Mouse (Mus musculus): Measurements from ENCODE around the gene Nlgn1. TPM values are rescaled to one million over a fixed set of nuclear protein-coding genes. Genes with fewer than 3 reads are reported as not detected.
A peak's percentile ranks its signal among the peaks of the same experiment; 100 is the strongest.

Nlgn1 gene
- total RNA-seq, 2 experiments from 2014 or later: 0.51 to 0.53 TPM

- no peak for DNase-seq (ENCODE audit: low spot score in 2 of 2)
These were observed 487.4 kb downstream of the Nlgn1 start for GRCm38 (mm10) chr3:25844686-25845462.

- no peak for DNase-seq (ENCODE audit: low spot score in 2 of 2)
These were observed 502.0 kb downstream of the Nlgn1 start for GRCm38 (mm10) chr3:25830237-25830636.

GRCm38 (mm10) chr3:25813368-25813767, 518.9 kb downstream of the Nlgn1 start:
- DNase-seq (ENCODE audit: low spot score in 2 of 2): no peak

DNA sequence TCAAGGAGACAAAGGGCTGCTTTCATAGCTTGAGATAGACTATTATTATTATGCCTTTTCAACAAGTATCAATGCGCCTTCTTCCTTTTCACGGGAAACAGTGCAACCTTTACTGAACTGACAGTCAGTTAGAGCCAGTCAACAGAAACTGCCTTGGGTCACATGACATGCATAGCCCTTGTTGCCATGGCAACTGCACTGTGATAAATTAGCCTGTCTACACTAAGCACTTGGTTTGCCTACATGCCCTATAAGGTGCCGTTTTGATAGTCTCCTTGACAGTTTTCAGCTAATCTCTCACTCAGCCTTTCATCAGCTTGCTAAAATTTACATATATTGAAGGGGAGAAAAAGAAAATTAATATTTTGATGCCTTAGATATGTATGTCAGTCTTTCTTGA, 524.7 kb downstream of the Nlgn1 start:
- DNase-seq (ENCODE audit: low spot score in 2 of 2): no peak

DNA sequence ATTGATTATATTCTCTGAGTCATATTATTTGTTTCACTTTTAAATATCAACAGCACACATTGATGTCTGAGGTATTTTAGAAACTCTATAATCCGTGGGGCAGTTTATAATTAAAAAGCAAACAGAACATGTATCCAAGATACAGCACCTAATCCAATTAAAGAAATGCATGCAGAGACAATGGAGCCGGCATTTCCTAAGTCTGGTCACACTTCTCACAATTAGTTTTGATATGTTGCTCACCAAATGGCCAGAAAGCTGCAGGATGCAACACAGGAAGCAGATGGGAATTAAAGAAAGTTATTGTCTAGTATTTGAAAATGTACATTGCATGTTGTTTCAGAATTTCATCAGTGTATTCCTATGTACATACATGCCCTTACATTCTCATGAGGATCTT, 550.6 kb downstream of the Nlgn1 start:
- DNase-seq (ENCODE audit: low spot score in 2 of 2): no peak

DNA sequence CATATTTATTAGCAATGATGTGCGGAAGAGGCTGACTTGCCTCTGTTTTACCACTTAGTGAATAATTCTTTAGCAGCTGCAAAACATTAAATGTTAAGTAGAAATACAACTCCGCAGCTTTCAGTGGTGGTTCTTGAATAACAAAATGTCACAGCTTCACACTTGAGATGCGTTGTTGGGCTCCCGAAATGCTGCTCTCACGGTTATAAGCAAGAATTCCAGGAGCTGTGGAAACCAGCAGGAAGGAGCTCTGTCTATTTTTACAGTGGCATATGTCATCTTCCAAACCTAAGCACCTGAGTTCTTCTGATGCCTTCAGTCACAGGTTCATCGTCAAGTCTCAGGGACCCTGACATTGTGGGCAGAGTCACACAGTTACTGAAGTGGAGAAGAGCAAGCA, 556.8 kb downstream of the Nlgn1 start:
- DNase-seq (ENCODE audit: low spot score in 2 of 2): no peak

- DNase-seq (ENCODE audit: low spot score in 2 of 2): no peak
These were observed 558.4 kb downstream of the Nlgn1 start for GRCm38 (mm10) chr3:25773908-25774307.

GRCm38 (mm10) chr3:25773467-25773866, 558.8 kb downstream of the Nlgn1 start:
- DNase-seq (ENCODE audit: low spot score in 2 of 2): no peak

DNA sequence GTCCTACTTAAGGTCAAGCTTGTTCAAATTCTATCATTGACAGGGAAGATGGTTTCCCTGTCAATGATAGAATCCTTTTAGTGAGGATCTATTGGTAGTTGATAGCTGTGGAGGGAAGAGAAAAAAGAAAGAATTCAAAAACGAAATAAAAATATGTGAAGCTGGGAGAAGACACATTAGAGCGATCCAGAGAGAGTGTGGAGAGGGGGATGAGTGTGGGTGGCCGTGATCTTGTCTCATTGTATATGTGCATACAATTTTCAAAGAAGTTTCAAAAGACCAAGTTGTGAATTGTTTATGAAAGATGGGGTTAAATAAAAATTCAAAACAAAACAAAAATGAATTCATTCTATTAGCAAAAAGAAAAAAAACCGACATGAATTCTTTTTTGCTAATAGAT, 568.6 kb downstream of the Nlgn1 start:
- no peak for DNase-seq (ENCODE audit: low spot score in 2 of 2)

GRCm38 (mm10) chr3:25757813-25758212, 574.4 kb downstream of the Nlgn1 start:
- no peak for DNase-seq (ENCODE audit: low spot score in 2 of 2)

DNA sequence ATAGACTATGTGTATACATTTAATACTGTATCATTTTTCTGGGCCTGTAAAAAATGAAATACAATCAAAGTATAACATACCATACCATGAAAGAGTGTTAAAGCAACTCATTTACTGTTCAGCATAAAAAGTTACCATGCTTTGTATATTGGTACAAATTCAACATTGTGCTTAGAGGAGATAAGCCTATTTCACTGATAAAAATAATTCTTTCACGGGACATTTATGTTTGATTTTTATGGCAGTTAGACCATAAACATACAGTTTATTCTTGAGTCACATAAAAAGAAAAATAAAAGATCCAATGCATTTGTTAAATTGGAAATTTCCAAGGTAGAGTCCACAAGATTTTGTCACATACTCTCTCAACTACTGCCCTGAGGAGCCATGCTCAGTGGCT, 608.1 kb downstream of the Nlgn1 start:
- no peak for DNase-seq (ENCODE audit: low spot score in 2 of 2)

GRCm38 (mm10) chr3:25721464-25721863, 610.8 kb downstream of the Nlgn1 start:
- DNase-seq (ENCODE audit: low spot score in 2 of 2): no peak

GRCm38 (mm10) chr3:25707380-25707779, 624.9 kb downstream of the Nlgn1 start:
- no peak for DNase-seq (ENCODE audit: low spot score in 2 of 2)

GRCm38 (mm10) chr3:25697231-25697630, 635.0 kb downstream of the Nlgn1 start:
- DNase-seq (ENCODE audit: low spot score in 2 of 2): no peak

DNA sequence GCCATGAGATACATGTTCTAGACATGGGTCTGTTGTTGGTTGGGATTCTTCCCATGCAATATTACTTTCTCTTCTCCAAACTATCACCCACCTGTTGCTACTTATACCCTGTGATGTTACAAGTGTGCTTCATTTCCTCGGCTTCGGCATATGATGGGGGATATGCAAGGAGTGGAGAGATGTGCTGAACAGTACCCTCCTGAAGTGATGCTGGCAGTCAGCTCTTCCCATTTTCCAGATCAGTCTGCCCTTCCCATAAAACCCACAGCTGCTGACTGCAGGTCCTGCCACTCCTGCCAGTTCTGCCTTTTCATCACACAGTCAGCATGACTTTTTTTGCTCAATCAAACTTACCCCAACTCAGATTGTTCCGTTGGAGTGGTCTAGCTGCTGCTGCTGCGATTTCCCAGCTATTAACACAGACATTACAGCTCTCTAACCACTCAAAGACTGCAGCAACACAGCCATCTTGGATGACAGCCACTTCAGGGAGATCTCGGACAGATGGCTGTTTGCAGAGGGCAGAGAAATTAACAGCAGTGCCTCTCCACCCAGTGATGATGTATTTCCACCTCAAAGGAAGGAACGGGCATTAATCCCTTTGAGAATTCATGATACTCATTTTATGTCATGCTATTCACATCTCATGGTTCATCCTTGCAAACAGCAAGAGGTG, 643.3 kb downstream of the Nlgn1 start:
- no peak for DNase-seq (ENCODE audit: low spot score in 2 of 2)

DNA sequence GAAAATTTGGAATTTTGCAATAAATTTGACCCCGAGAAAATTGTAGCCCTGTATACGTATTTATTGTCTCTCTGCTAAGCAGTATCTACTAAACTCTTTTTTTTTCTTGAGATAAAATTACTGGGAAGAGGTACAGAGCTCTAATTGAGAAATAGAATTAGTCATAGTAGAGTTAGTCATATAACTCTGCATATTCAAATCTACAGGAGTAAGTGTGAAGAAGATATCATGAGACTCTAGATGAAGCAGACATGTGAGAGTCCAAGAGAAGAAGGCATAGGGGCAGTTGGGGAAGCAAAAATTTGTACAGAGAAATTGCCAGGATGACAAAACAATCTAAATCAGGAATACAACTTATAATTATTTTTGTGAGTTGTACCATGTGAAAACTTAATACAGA, 648.6 kb downstream of the Nlgn1 start:
- DNase-seq (ENCODE audit: low spot score in 2 of 2): no peak

- DNase-seq (ENCODE audit: low spot score in 2 of 2): no peak
These were observed 652.9 kb downstream of the Nlgn1 start for GRCm38 (mm10) chr3:25679373-25679772.

DNA sequence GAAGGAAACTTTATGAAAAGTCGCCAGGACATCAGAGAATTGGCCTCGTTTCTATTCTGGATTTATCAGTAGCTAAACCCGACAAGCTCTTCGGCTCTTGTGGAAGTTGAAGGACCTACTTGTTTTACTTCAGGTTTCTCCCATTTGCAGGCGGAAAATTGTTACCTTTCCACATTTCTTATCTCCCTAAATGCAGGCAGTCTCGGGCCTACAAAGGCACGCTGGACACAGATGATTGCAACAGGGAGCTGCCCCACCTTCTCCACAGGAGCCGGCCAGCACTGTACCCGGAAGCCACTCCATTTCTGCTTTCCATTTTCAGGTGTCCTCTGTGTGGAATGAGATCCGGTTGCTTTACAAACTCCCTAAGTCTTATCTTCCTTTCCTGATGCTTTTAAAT, 656.4 kb downstream of the Nlgn1 start:
- no peak for DNase-seq (ENCODE audit: low spot score in 2 of 2)

GRCm38 (mm10) chr3:25675069-25675468, 657.2 kb downstream of the Nlgn1 start:
- peak; percentile 26 to 38 for DNase-seq (ENCODE audit: low spot score in 2 of 2)

DNA sequence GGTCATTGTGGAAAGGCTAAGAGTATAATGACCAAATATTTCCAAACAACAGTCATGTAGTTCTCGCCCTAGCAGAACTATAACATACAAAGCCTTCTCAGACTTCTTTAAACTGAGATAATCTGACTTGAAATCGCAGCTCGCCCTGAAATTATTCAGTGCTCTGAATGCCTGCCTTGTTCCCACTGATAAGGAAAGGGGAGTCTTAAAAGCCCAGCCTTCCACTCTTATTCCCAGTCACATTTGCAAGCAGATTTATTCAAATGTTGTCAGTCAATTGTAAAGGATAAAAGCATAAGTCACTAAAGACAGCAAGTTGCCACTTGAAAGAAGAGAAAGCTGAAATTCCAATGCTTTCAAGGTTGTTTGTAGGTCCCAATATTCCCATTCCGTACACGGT, 658.9 kb downstream of the Nlgn1 start:
- no peak for DNase-seq (ENCODE audit: low spot score in 2 of 2)

DNA sequence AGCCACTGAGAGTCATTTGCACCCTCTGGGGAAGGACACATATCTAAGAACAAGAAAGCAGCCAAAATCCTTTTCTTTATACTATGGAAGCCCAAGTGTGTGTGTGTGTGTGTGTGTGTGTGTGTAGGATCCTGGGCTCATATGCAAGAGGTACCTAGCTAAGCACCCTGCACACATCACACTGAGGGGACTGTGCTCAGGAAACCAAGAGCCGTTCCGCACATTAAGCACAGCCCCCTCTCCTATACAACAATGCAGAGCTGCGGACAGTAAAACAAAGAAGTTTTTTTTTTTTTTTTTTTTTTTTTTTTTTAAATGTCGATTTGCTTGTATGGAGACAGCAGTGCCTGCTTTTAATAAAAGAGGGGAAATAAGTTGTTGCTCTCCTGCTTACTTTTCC, 659.5 kb downstream of the Nlgn1 start:
- no peak for DNase-seq (ENCODE audit: low spot score in 2 of 2)

DNA sequence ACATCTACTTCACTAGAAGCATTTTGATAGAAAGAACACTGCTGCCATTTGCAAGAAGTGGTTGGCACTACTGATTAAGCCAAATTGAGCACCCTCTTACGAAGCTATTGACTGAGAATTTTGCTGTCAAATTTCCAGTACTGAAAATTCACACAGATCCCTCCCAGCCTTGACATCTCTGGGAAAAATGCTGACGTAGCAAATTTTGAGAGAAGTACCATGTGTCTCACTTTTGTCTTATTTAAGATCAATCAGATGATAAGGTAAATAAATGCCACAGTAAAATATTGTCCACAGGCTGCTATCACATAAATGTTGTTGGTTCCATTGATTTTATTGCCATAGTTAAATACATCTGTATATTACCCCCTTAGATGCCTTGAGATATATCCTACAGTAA, 668.8 kb downstream of the Nlgn1 start:
- DNase-seq (ENCODE audit: low spot score in 2 of 2): no peak

GRCm38 (mm10) chr3:25660285-25660684, 672.0 kb downstream of the Nlgn1 start:
- DNase-seq (ENCODE audit: low spot score in 2 of 2): no peak
